Mouse (Mus musculus): Measurements from ENCODE around the gene Lysmd4. TPM values are rescaled to one million over a fixed set of nuclear protein-coding genes. Genes with fewer than 3 reads are reported as not detected.
A peak's percentile ranks its signal among the peaks of the same experiment; 100 is the strongest.

The Lysmd4 gene
- polyA plus RNA-seq (2014; fragmentation: Nextera tagmentation; extraction: Ambion mirVana), result 10.9 and 11.9 TPM in 2 replicates

- Histone ChIP-seq H3K36me3 (ENCODE audit: insufficient read depth) (peaks cover 25% of the 10 kb centered on the region), H3K4me2 (peak within 1 kb of the TSS; percentile 84), H3K27ac (ENCODE audit: low read depth) (no peak within 1 kb of the TSS), H3K9me3 (ENCODE audit: low read depth, low read length) (no peaks in the 10 kb centered on the region), H3K4me1 (ENCODE audit: insufficient read depth) (no peaks in the 10 kb centered on the region; the same call in 1 of the 2 replicates), H3K9ac (peak within 1 kb of the TSS; percentile 78), H3K27me3 (ENCODE audit: insufficient read depth, low read length) (no peaks in the 10 kb centered on the region), H3K4me3 (ENCODE audit: low read depth, low read length) (peak within 1 kb of the TSS; percentile 76)
- WGBS, result 2% methylated on average over 31 of the region's 31 CpGs
- DNase-seq, result peak; percentile 98
- ATAC-seq (ENCODE audit: insufficient read depth), result peak; percentile 97
- TF ChIP-seq CTCF (IDR thresholded peaks at IDR 0.05; ENCODE audit: low read depth), result no peak
Observed at GRCm38 (mm10) chr7:67222220-67222862, at the start of gene Lysmd4. Gene Lysmd4, plus strand, starts transcription at chr7:67222544.

DNA sequence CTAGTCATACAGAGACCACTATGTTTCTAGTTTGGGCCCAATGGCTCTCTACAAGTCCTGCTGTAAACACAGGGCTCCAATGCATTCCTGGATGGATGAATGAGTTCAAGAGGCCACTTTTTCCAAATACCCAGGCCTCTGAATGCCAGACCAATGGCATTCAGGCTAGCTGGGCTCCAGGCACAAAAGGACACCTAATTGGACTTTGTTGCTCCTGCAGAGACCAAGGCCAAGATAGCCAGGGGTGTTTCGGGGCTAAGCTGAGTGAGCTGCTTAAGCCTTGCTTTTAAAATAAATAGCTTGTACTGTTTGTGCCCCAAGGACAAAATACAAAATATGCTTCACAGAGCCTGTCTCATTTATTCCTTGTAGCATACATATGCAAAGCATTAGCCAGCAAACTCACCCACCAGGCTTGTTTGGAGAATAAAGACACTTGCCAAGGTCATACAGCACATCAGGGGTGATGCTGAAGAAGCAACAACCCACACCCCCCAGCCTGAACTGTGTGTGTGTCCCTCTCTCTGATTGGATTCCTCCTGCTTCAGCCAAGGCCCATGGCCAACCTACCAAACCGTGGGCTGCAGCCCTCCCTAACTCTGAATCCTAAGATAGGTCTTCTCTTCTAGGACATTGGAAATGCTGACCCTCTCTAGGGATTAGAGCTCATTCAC lies 48.7 kb upstream of the Lysmd4 start:
- WGBS, result 85% methylated on average over 2 of the region's 2 CpGs
- no peak overlapping the region for H3K27ac ChIP-seq (ENCODE audit: low read depth)
- no peak for TF ChIP-seq CTCF (IDR thresholded peaks at IDR 0.05; ENCODE audit: low read depth)
- H3K27me3 ChIP-seq (ENCODE audit: insufficient read depth, low read length), result no peaks in the 10 kb centered on the region
- no peak overlapping the region for H3K4me2 ChIP-seq
- H3K9me3 ChIP-seq (ENCODE audit: low read depth, low read length), result no peaks in the 10 kb centered on the region
- H3K4me1 ChIP-seq (ENCODE audit: insufficient read depth), result no peaks in the 10 kb centered on the region
- DNase-seq, result no peak
- H3K4me3 ChIP-seq (ENCODE audit: low read depth, low read length), result no peak overlapping the region
- no peak for ATAC-seq (ENCODE audit: insufficient read depth)
- H3K9ac ChIP-seq, result no peak overlapping the region
- no peaks in the 10 kb centered on the region for H3K36me3 ChIP-seq (ENCODE audit: insufficient read depth)

- Histone ChIP-seq H3K27me3 (ENCODE audit: insufficient read depth, low read length) (no peaks in the 10 kb centered on the region), H3K4me3 (ENCODE audit: low read depth, low read length) (no peak overlapping the region), H3K36me3 (ENCODE audit: insufficient read depth) (no peaks in the 10 kb centered on the region), H3K4me2 (no peak overlapping the region), H3K27ac (ENCODE audit: low read depth) (no peak overlapping the region), H3K9me3 (ENCODE audit: low read depth, low read length) (no peaks in the 10 kb centered on the region), H3K4me1 (ENCODE audit: insufficient read depth) (no peaks in the 10 kb centered on the region), H3K9ac (no peak overlapping the region)
- no peak for DNase-seq
- no peak for TF ChIP-seq CTCF (IDR thresholded peaks at IDR 0.05; ENCODE audit: low read depth)
- WGBS, result 28% methylated on average over 4 of the region's 4 CpGs
- no peak for ATAC-seq (ENCODE audit: insufficient read depth)
Observed at GRCm38 (mm10) chr7:67183786-67184185, 38.6 kb upstream of the Lysmd4 start.

DNA sequence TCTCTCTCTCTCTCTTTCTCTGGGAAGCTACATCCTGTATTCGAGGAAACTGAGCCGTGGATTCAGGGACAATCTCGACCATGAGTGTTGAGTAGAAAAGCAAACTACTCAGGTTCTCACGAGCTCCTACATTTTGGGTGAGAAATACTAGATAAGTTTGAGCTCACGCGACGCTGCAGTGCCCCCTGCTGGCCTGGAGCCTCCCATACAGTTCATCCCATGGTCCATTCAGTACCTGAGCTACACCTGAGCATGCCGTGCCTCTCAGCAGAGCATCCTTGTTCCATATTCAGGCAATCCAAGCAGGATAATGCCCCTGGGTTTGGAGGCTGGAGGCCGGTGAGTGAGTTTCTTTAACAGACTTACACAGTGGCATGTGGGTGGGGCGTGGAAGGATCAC lies 22.9 kb upstream of the Lysmd4 start:
- Histone ChIP-seq H3K27ac (ENCODE audit: low read depth) (no peak overlapping the region), H3K9ac (no peak overlapping the region), H3K4me1 (ENCODE audit: insufficient read depth) (no peaks in the 10 kb centered on the region), H3K27me3 (ENCODE audit: insufficient read depth, low read length) (no peaks in the 10 kb centered on the region; the same call in 1 of the 2 replicates), H3K4me3 (ENCODE audit: low read depth, low read length) (no peak overlapping the region), H3K9me3 (ENCODE audit: low read depth, low read length) (no peaks in the 10 kb centered on the region), H3K4me2 (no peak overlapping the region), H3K36me3 (ENCODE audit: insufficient read depth) (no peaks in the 10 kb centered on the region)
- peak; percentile 84 for DNase-seq
- TF ChIP-seq CTCF (IDR thresholded peaks at IDR 0.05; ENCODE audit: low read depth), result peak; percentile 93
- peak; percentile 52; the same call in 1 of the 2 replicates for ATAC-seq (ENCODE audit: insufficient read depth)
- 14% methylated on average over 10 of the region's 10 CpGs for WGBS

- Histone ChIP-seq H3K27ac (ENCODE audit: low read depth) (no peak overlapping the region), H3K4me1 (ENCODE audit: insufficient read depth) (no peaks in the 10 kb centered on the region), H3K4me2 (no peak overlapping the region), H3K9me3 (ENCODE audit: low read depth, low read length) (no peaks in the 10 kb centered on the region), H3K4me3 (ENCODE audit: low read depth, low read length) (no peak overlapping the region), H3K27me3 (ENCODE audit: insufficient read depth, low read length) (no peaks in the 10 kb centered on the region; the same call in 1 of the 2 replicates), H3K9ac (no peak overlapping the region), H3K36me3 (ENCODE audit: insufficient read depth) (no peaks in the 10 kb centered on the region)
- 60% methylated on average over 3 of the region's 3 CpGs for WGBS
- ATAC-seq (ENCODE audit: insufficient read depth) (no peak), DNase-seq (no peak)
- no peak for TF ChIP-seq CTCF (IDR thresholded peaks at IDR 0.05; ENCODE audit: low read depth)
Observed at GRCm38 (mm10) chr7:67203625-67204024, 18.7 kb upstream of the Lysmd4 start.

DNA sequence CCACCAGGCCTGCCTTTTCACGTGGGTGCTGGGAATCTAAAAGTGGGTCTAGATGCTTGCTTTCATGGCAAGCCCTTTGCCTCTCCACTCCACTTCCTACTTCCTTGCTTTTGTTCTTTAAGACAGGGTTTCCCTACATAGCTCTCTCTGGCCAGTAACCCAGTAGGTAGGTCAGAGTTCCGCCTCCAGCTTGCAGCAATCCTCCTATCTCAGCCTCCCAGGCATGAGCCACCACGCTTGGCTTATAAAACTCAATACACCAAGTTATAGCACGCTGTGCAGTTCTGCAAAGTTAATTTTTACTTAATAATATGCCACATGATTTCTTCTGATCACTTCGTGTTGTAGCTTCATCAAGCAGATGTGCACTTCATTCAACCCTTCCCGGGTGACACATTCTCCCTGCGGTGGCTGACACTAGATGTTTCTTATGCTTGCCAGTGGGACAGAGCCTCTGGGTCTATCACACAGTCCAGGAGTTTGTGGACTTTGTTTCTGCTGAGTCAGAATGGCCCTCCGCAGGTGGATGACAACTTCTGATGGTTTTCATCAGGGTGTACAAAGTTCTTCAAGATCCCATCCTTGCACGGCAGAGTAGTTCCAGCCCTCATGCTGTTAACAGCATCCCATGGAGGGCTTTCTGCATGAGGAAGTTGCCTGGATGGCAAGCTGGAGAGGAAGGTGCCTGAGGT lies 16.5 kb upstream of the Lysmd4 start:
- H3K4me2 ChIP-seq, result no peak overlapping the region
- ATAC-seq (ENCODE audit: insufficient read depth), result no peak
- no peaks in the 10 kb centered on the region for H3K27me3 ChIP-seq (ENCODE audit: insufficient read depth, low read length)
- no peaks in the 10 kb centered on the region for H3K36me3 ChIP-seq (ENCODE audit: insufficient read depth)
- no peak for DNase-seq
- H3K4me3 ChIP-seq (ENCODE audit: low read depth, low read length), result no peak overlapping the region
- H3K4me1 ChIP-seq (ENCODE audit: insufficient read depth), result no peaks in the 10 kb centered on the region
- no peak for TF ChIP-seq CTCF (IDR thresholded peaks at IDR 0.05; ENCODE audit: low read depth)
- H3K9me3 ChIP-seq (ENCODE audit: low read depth, low read length), result no peaks in the 10 kb centered on the region
- H3K27ac ChIP-seq (ENCODE audit: low read depth), result no peak overlapping the region
- H3K9ac ChIP-seq, result no peak overlapping the region
- WGBS, result 81% methylated on average over 9 of the region's 9 CpGs

DNA sequence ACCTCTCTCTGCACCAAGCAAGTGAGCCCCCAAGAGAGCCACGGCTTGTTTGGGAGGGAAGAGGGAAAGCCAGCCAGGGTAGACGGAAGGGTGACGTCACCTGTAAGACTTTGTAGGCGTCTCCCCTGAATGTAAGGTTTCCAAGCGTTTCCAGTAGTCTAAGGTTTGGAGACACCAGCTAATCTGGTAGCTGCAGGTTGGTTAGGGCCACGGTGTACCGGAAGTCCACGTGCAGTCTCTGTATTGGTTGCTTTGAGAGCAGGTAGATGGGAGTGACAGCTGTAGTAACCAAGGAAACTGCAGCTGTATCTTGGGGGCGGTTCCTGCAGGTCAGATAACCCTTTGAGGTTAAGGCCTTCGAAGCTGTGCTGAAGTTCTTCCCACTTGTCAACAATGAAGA lies 15.8 kb upstream of the Lysmd4 start:
- DNase-seq (no peak), ATAC-seq (ENCODE audit: insufficient read depth) (no peak)
- Histone ChIP-seq H3K27me3 (ENCODE audit: insufficient read depth, low read length) (no peaks in the 10 kb centered on the region), H3K9ac (no peak overlapping the region), H3K9me3 (ENCODE audit: low read depth, low read length) (no peaks in the 10 kb centered on the region), H3K36me3 (ENCODE audit: insufficient read depth) (no peaks in the 10 kb centered on the region), H3K27ac (ENCODE audit: low read depth) (no peak overlapping the region), H3K4me2 (no peak overlapping the region), H3K4me3 (ENCODE audit: low read depth, low read length) (no peak overlapping the region), H3K4me1 (ENCODE audit: insufficient read depth) (no peaks in the 10 kb centered on the region)
- TF ChIP-seq CTCF (IDR thresholded peaks at IDR 0.05; ENCODE audit: low read depth), result no peak
- 63% methylated on average over 10 of the region's 10 CpGs for WGBS

Data from lung, embryonic 14.5 days (tissue).